Mouse (Mus musculus): ENCODE results near the gene Med20. TPM values are rescaled to one million over a fixed set of nuclear protein-coding genes. Genes with fewer than 3 reads are reported as not detected.
"Not testable (repeated sequence)": the region's sequence is repeated elsewhere in the genome, so short reads cannot be mapped to it uniquely, and the experiment has no call there.

Med20 gene
- polyA plus RNA-seq, 1 experiment from 2014 or later: 21.6 TPM

DNA sequence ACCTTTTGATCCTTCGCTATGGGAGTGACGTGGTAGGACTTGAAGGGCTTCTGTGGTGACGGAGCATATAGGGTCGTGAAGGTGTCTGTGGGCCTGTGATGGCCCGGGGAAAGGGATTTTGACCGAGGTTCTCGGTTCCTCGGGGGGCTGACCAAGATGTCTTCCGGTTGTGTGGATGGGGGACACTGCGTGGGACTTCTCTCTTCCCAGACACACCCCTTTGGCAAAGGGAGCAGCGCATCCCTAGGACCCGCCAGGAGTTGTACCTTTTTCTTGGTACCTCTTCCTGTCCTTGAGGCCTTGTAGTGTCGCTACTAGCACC, 240 bp downstream of the Med20 start:
- H3K4me3 ChIP-seq (replicated peaks): peak overlapping the region; percentile 92
- H3K27me3 ChIP-seq: no peaks in the 10 kb centered on the region
- H3K27ac ChIP-seq (replicated peaks): peak overlapping the region; percentile 90
- WGBS (ENCODE audit: insufficient replicate concordance): 0% methylated on average over 13 of the region's 13 CpGs
- peaks cover 82% of the 10 kb centered on the region for H3K4me1 ChIP-seq (replicated peaks)
- H3K9ac ChIP-seq: peak overlapping the region; percentile 78
- H3K36me3 ChIP-seq (replicated peaks): peaks cover 61% of the 10 kb centered on the region
- no peaks in the 10 kb centered on the region for H3K9me3 ChIP-seq (replicated peaks)
- ATAC-seq (ENCODE audit: insufficient read depth): no peak; the same call in 1 of the 2 replicates
- peak overlapping the region; percentile 90 for H3K4me2 ChIP-seq

DNA sequence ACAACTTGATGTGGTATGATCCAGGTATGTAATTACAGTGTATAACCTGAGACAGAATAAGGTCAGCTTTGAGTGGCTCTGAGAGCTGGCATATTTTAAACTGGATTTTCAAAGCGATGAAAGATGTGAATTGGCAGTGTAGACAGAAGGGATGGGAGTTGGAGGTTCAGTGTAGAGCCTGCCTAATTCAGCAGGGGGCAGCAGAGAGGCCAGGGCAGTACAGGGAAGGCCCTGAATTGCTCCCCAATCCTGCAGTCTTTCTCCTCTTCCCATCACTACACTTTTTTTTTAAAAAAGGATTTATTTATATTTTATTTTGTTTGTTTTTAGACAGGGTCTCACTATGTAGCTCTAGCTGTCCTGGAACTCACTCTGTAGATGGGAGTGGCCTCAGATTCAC, 2.6 kb downstream of the Med20 start:
- no peak for ATAC-seq (ENCODE audit: insufficient read depth)
- H3K27ac ChIP-seq (replicated peaks): 0 out of 2 replicates have a peak overlapping the region, but pooled peaks have one; percentile 33
- no peaks in the 10 kb centered on the region for H3K27me3 ChIP-seq
- WGBS (ENCODE audit: insufficient replicate concordance): 87% methylated on average over 1 of the region's 1 CpGs
- H3K4me1 ChIP-seq (replicated peaks): peaks cover 89% of the 10 kb centered on the region
- H3K36me3 ChIP-seq (replicated peaks): peaks cover 54% of the 10 kb centered on the region
- H3K9ac ChIP-seq: no peak overlapping the region
- no peak overlapping the region for H3K4me2 ChIP-seq
- no peaks in the 10 kb centered on the region for H3K9me3 ChIP-seq (replicated peaks)
- H3K4me3 ChIP-seq (replicated peaks): no peak overlapping the region; the same call in 1 of the 2 replicates

DNA sequence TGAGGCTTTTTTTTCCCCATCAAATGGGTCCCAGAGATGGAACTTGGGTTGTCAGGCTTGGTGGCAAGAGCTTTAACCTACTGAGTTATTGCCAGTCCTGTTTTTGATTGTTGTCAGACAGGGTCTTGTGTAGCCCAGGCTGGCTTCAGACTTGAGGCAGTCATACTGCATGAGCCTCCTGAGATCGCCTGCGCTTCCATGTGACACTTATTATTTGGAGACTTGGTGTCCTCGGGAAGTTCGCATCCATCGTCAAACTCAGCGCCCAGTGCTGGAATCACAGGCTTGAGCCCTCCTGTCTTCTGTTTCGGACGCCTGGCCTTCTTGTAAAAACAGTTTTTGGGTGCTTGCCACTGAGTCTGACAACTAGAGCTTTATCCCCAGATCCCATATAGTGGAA, 4.7 kb downstream of the Med20 start:
- Histone ChIP-seq H3K9me3 (replicated peaks) (no peaks in the 10 kb centered on the region), H3K4me1 (replicated peaks) (peaks cover 80% of the 10 kb centered on the region), H3K9ac (no peak overlapping the region), H3K36me3 (replicated peaks) (peaks cover 73% of the 10 kb centered on the region), H3K27me3 (no peaks in the 10 kb centered on the region), H3K4me3 (replicated peaks) (no peak overlapping the region), H3K4me2 (peak overlapping the region; percentile 56; the same call in 1 of the 2 replicates), H3K27ac (replicated peaks) (peak overlapping the region; percentile 95)
- WGBS (ENCODE audit: insufficient replicate concordance): 92% methylated on average over 8 of the region's 8 CpGs
- ATAC-seq (ENCODE audit: insufficient read depth): no peak

DNA sequence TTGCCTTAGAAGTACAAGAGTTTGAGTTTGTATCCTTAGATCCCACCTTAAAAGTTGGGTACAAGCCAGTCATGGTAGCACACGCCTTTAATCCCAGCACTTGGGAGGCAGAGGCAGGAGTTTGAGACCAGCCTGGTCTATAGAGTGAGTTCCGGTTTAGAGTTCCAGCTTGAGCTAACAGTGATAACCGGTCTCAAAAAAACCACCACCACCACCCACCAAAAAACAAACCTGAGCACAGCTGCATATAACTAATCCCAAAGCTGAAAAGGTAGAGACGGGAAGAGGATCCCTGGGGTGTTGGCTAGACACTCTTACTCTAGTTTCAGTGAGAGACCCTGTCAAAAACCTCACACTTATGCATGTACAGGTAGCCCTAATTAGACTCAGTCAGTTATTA, 5.3 kb downstream of the Med20 start:
- H3K4me3 ChIP-seq (replicated peaks): no peak overlapping the region
- H3K36me3 ChIP-seq (replicated peaks): peaks cover 78% of the 10 kb centered on the region
- peaks cover 80% of the 10 kb centered on the region for H3K4me1 ChIP-seq (replicated peaks)
- no peak for ATAC-seq (ENCODE audit: insufficient read depth)
- no peaks in the 10 kb centered on the region for H3K9me3 ChIP-seq (replicated peaks)
- H3K27me3 ChIP-seq: no peaks in the 10 kb centered on the region
- H3K4me2 ChIP-seq: peak overlapping the region; percentile 56
- H3K9ac ChIP-seq: peak overlapping the region; percentile 16; the same call in 1 of the 2 replicates
- 62% methylated on average over 4 of the region's 4 CpGs for WGBS (ENCODE audit: insufficient replicate concordance)
- H3K27ac ChIP-seq (replicated peaks): peak overlapping the region; percentile 95

DNA sequence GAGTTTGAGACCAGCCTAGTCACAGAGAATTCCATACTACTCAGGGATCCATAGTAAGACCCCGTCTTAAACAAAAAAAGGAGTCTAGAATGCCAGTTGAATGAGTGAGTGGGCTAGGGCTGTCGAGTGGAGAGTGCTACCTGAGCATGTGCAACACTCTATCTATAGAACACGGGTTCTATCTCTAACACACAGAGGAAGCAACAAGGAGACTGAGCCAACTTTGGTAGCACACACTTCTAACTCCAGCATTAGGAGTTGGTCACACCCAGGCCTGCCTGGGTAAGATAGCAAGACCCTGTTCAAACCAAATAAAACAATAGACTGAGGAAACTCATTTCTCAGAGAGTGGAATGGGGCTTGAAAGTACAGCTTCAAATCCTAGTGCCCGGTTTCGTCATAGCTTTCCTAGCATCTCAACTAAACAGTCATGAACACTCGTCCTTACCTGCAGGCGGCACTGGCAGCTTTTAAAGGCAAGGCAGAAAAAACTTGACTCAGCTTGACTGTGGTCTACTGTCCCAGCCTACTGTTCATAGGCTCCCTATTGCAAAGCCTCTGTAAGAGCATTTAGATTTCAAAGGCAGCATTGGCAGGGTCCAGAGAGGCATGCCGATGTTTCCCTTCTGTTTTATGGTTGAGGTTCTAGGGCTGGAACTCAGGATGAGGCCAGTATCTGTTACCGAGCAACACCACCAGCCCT, 6.4 kb downstream of the Med20 start:
- H3K27ac ChIP-seq (replicated peaks): peak overlapping the region; percentile 95
- peaks cover 70% of the 10 kb centered on the region for H3K4me1 ChIP-seq (replicated peaks)
- H3K27me3 ChIP-seq: no peaks in the 10 kb centered on the region
- H3K36me3 ChIP-seq (replicated peaks): peaks cover 89% of the 10 kb centered on the region
- H3K4me2 ChIP-seq: peak overlapping the region; percentile 56
- H3K9me3 ChIP-seq (replicated peaks): no peaks in the 10 kb centered on the region
- H3K4me3 ChIP-seq (replicated peaks): 0 out of 2 replicates have a peak overlapping the region, but pooled peaks have one; percentile 2
- 33% methylated on average over 9 of the region's 9 CpGs for WGBS (ENCODE audit: insufficient replicate concordance)
- H3K9ac ChIP-seq: peak overlapping the region; percentile 31; the same call in 1 of the 2 replicates
- ATAC-seq (ENCODE audit: insufficient read depth): peak; percentile 99

DNA sequence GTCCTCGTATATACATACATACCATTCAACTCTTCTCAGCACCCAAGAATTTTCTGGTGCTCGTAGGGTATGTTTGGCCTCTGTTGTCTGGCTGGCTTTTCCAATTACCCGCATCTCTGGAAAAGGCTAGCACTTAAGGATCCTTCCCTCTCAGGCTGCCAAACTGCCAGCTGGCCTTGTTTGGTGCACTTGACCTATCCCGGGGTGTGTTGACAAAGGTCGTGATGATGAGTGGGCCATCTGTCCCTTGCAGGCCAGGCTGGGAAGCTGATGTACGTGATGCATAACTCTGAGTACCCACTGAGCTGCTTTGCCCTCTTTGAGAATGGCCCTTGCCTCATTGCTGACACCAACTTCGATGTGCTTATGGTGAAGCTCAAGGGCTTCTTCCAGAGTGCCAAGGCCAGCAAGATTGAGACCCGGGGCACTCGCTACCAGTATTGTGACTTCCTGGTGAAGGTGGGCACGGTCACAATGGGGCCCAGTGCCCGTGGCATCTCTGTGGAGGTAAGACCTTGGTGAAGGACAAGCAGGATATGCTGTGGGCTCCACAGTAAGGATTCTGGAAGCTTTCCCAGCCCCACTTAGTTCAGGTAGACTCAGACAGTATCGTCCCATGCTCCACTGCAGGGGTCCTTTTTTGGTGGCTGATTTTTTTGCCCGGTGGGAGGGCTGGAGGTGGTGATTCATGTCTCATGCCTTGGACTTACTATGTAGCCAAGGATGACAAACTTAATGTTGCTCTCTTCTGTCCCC, 7.4 kb downstream of the Med20 start:
- Histone ChIP-seq H3K27ac (replicated peaks) (peak overlapping the region; percentile 95), H3K9ac (no peak overlapping the region), H3K4me2 (no peak overlapping the region), H3K27me3 (no peaks in the 10 kb centered on the region), H3K9me3 (replicated peaks) (no peaks in the 10 kb centered on the region), H3K4me1 (replicated peaks) (peaks cover 60% of the 10 kb centered on the region), H3K36me3 (replicated peaks) (peaks cover 89% of the 10 kb centered on the region), H3K4me3 (replicated peaks) (no peak overlapping the region)
- 85% methylated on average over 13 of the region's 13 CpGs for WGBS (ENCODE audit: insufficient replicate concordance)
- ATAC-seq (ENCODE audit: insufficient read depth): no peak

DNA sequence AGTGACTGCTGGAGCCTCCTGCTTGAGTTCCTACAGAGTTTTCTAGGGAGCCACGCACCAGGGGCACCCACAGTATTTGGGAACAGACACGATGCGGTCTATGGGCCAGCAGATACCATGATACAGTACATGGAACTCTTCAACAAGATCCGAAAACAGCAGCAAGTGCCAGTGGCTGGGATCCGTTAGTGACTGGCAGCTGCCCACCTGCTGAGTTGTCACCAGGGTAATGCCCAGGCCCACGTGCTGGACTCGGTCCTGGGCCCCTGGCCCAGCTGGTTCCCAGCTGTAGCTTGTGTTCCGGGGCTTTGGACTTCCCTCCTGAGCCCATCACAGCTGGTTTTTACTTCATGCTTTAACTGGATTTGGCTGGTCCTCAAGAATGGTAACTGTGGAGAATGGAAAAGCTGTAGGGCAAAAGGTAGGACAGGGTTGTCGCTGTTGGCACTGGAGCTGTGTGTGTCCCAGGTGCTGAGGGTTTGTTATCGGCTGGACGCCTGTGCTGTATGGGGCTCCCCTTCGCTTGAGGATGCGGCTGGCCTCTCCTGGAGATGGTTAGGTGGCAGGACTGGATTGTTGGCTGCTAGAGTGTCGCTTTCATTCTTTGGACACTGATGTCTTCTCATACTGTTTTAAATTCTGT, 11.7 kb downstream of the Med20 start:
- Histone ChIP-seq H3K9me3 (replicated peaks) (no peaks in the 10 kb centered on the region), H3K27me3 (no peaks in the 10 kb centered on the region), H3K9ac (no peak overlapping the region), H3K4me2 (no peak overlapping the region), H3K4me3 (replicated peaks) (no peak overlapping the region), H3K36me3 (replicated peaks) (peaks cover 95% of the 10 kb centered on the region), H3K4me1 (replicated peaks) (peaks cover 28% of the 10 kb centered on the region), H3K27ac (replicated peaks) (no peak overlapping the region)
- no peak for ATAC-seq (ENCODE audit: insufficient read depth)
- 88% methylated on average over 14 of the region's 14 CpGs for WGBS (ENCODE audit: insufficient replicate concordance)

DNA sequence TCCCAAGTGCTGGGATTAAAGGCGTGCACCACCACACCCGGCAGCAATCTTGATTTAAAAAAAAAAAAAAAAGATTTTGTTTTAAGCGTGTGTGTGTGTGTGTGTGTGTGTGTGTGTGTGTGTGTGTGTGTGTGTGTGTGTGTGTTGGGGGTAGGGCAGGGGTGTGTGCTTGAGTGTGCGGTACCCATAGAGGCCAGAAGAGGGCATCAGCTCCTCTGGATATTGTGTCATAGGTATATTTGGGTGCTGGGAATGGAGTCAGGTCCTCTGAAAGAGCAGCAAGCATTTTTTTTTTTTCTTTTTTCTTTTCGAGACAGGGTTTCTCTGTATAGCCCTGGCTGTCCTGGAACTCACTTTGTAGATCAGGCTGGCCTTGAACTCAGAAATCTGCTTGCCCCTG, 13.2 kb downstream of the Med20 start:
- not testable (repeated sequence) for H3K9ac ChIP-seq; H3K27ac ChIP-seq (replicated peaks); H3K9me3 ChIP-seq (replicated peaks); H3K4me3 ChIP-seq (replicated peaks); H3K27me3 ChIP-seq; H3K4me2 ChIP-seq; ATAC-seq (ENCODE audit: insufficient read depth)
- Histone ChIP-seq H3K36me3 (replicated peaks) (peaks cover 82% of the 10 kb centered on the region), H3K4me1 (replicated peaks) (peaks cover 22% of the 10 kb centered on the region)
- WGBS (ENCODE audit: insufficient replicate concordance): 93% methylated on average over 5 of the region's 5 CpGs

DNA sequence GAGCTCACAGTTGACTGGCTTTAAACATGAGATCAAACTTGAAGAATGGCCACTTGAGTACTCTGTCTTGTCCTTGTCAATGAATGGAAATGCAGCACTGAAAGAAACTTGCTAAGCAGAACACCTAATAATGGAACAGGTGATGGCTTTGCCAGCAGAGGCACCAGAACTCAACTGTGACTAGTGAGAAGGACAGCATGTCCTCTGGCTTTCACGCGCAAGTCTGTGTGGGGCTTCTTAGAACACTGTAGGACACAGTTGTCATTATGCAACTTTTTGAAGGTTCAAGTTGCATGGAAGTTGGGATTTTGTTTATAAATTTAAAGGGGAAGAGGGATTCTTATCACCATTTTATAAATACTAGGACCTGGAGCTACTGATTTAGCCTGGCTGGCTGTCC, 13.7 kb downstream of the Med20 start:
- Histone ChIP-seq H3K9me3 (replicated peaks) (no peaks in the 10 kb centered on the region), H3K36me3 (replicated peaks) (peaks cover 77% of the 10 kb centered on the region), H3K9ac (no peak overlapping the region), H3K4me2 (no peak overlapping the region), H3K4me1 (replicated peaks) (peaks cover 21% of the 10 kb centered on the region), H3K4me3 (replicated peaks) (no peak overlapping the region), H3K27me3 (no peaks in the 10 kb centered on the region), H3K27ac (replicated peaks) (no peak overlapping the region)
- WGBS (ENCODE audit: insufficient replicate concordance): 94% methylated on average over 2 of the region's 2 CpGs
- no peak for ATAC-seq (ENCODE audit: insufficient read depth)

DNA sequence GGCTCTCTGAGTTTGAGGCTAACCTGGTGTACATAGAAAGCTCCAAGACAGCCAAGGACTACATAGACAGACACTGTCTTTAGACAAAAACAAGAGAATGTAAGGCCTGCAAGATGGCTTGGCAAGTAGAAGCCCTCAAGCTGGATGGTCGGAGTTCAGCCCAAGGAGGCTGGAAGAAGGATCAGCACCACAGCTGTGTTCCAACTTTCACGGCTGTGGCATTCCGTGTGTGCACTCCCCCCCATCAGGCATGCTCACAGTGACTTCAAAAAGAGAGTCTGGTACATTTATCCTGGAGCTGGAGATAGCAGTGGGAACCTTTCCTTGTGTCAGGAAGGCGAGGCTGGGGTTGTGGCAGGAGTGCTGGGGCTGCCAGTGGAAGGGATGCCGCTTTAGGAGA, 14.6 kb downstream of the Med20 start:
- Histone ChIP-seq H3K27me3 (no peaks in the 10 kb centered on the region), H3K27ac (replicated peaks) (0 out of 2 replicates have a peak overlapping the region, but pooled peaks have one; percentile 10), H3K4me3 (replicated peaks) (no peak overlapping the region), H3K4me1 (replicated peaks) (peaks cover 31% of the 10 kb centered on the region), H3K4me2 (no peak overlapping the region), H3K9ac (no peak overlapping the region), H3K36me3 (replicated peaks) (peaks cover 68% of the 10 kb centered on the region), H3K9me3 (replicated peaks) (no peaks in the 10 kb centered on the region)
- 88% methylated on average over 5 of the region's 5 CpGs for WGBS (ENCODE audit: insufficient replicate concordance)
- no peak for ATAC-seq (ENCODE audit: insufficient read depth)

DNA sequence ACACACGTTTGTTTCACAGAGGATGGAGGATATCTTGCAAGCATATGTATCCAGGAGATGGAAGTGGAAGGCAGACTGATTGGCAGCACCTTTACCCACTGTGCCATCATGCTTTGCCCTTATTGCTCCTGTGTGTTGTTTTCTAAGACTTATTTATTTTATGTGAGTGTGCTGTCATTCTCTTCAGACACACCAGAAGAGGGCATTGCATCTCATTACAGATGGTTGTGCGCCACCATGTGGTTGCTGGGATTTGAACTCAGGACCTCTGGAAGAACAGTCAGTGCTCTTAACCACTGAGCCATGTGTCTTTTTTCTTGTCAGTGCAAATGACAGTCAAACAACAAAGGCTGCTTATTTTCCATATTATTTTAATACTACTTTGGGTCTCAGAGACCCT, 16.4 kb downstream of the Med20 start:
- Histone ChIP-seq H3K36me3 (replicated peaks) (peaks cover 54% of the 10 kb centered on the region), H3K4me3 (replicated peaks) (peak overlapping the region; percentile 84), H3K9me3 (replicated peaks) (no peaks in the 10 kb centered on the region), H3K27ac (replicated peaks) (peak overlapping the region; percentile 96), H3K4me2 (peak overlapping the region; percentile 100), H3K27me3 (no peaks in the 10 kb centered on the region), H3K4me1 (replicated peaks) (peaks cover 45% of the 10 kb centered on the region), H3K9ac (peak overlapping the region; percentile 85)
- ATAC-seq (ENCODE audit: insufficient read depth): no peak
- WGBS (ENCODE audit: insufficient replicate concordance): 82% methylated on average over 2 of the region's 2 CpGs
